Mouse (Mus musculus) limb, embryonic 13.5 days (tissue): Measurements from ENCODE around the gene Hcrtr2. TPM values are rescaled to one million over a fixed set of nuclear protein-coding genes. Genes with fewer than 3 reads are reported as not detected.

Experiments used
- ATAC-seq: fragments of 200-750 bp; cut with Nextera tagmentation; 2 replicates; pipeline ENCODE4 v1.8.0; 2017; ENCODE audit warnings: low read depth, moderate number of reproducible peaks, moderate TSS enrichment; ENCODE audit not compliant: low FRiP score
- H3K27ac ChIP-seq: fragments of 300-500 bp; sonication (generic); 2 replicates; pipeline ENCODE4 v1.5.1; 2015; ENCODE audit warnings: inconsistent platforms, mild to moderate bottlenecking, moderate library complexity
- H3K27me3 ChIP-seq: fragments of 300-500 bp; sonication (generic); 2 replicates; pipeline ENCODE4 v1.6.1; 2015; ENCODE audit warnings: mild to moderate bottlenecking, inconsistent platforms
- H3K36me3 ChIP-seq: fragments of 300-500 bp; sonication (generic); 2 replicates; pipeline ENCODE4 v1.6.1; 2015; ENCODE audit warnings: inconsistent platforms, mild to moderate bottlenecking, moderate library complexity
- H3K4me1 ChIP-seq: fragments of 300-500 bp; sonication (generic); 2 replicates; pipeline ENCODE4 v1.6.1; 2015; ENCODE audit warnings: inconsistent platforms
- H3K4me2 ChIP-seq: fragments of 300-500 bp; sonication (generic); replicated peaks from 2 replicates; pipeline ENCODE4 v1.6.1; 2015; ENCODE audit warnings: inconsistent platforms, mild to moderate bottlenecking, moderate library complexity
- H3K4me3 ChIP-seq: fragments of 300-500 bp; sonication (generic); 2 replicates; pipeline ENCODE4 v1.5.1; 2015; ENCODE audit warnings: moderate library complexity, mild to moderate bottlenecking, inconsistent platforms
- H3K9ac ChIP-seq: fragments of 300-500 bp; sonication (generic); 2 replicates; pipeline ENCODE4 v1.6.1; 2015; ENCODE audit warnings: mild to moderate bottlenecking, inconsistent platforms
- H3K9me3 ChIP-seq: fragments of 300-500 bp; sonication (generic); 2 replicates; pipeline ENCODE4 v1.6.1; 2016; ENCODE audit warnings: inconsistent platforms
- WGBS: fragments of 180-500 bp; shearing (Covaris S2); methylation state at CpG from one replicate; pipeline ENCODE4 v1.1.7; 2015; 5-methylcytosine and 5-hydroxymethylcytosine counted together
- polyA plus RNA-seq: library from polyadenylated mRNA; unstranded; fragments of >200 nt; fragmentation: Nextera tagmentation; extraction: Ambion mirVana; gene quantifications from 2 replicates; pipeline ENCODE4 v1.2.1, GENCODE M21; 2015

Hcrtr2 gene
- polyA plus RNA-seq, 1 experiment from 2014 or later, result 0.81 TPM

DNA sequence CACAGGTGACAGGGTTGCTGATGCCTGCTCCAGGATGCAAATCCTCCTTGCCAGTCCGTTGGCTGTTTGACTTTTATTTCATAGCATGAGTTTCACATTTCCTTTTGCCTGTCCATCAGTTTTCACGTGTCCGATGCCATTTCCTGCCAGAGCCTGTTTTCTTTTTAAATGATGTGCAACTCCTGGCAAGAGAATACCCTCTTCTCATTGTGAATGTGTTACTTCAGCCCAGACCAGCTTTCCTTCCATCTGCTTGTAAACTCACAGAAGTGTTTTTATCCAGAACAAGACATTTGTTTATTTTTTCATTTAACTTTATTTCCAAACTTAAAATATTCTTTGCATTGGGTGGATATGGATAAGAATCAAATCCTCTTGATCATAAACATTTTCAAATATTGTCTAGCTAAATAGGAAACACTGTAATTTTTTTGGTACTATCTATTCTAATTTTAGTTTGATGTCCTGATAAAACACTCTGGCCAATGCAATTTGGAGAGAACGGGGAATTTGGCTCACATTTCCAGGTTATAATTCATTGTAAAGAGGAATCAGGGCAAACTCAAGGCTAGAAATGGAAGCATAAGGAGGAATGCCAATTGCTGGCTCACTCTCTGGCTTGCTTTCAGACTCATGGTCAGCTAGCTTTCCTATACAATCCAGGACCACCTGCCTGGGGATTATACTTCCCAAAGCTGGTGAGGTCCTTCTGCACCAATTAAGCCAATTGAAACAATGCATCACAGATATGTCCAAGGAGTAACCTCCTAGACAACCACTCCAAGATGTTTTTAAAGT, 106.3 kb downstream of the Hcrtr2 start:
- H3K4me1 ChIP-seq, result no peaks in the 10 kb centered on the region
- H3K4me2 ChIP-seq, result no peak overlapping the region
- H3K9ac ChIP-seq, result no peak overlapping the region
- H3K27ac ChIP-seq, result no peak overlapping the region
- no peaks in the 10 kb centered on the region for H3K36me3 ChIP-seq
- no peak for ATAC-seq
- no peak overlapping the region for H3K4me3 ChIP-seq
- H3K9me3 ChIP-seq, result no peaks in the 10 kb centered on the region
- no peaks in the 10 kb centered on the region for H3K27me3 ChIP-seq
- 71% methylated on average over 4 of the region's 4 CpGs for WGBS

DNA sequence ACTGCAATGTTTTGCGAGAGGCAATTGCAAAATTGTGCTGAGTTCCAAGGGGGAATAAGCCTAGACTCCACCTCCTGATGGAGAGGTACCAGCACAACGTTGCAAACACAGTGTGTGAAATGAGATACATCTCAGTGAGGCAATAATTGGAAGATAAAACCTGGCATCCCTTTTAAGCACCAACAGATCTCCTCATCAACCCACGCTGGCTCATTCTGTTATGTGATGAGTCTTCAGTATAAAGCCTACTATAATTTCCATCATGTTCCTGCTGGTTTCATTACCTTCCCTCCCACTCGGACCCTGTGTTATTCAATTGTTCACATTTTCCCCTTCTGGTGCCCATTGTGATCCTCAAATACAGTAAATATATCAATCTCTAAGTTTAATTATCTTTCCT, 109.0 kb downstream of the Hcrtr2 start:
- Histone ChIP-seq H3K36me3 (no peaks in the 10 kb centered on the region), H3K9ac (no peak overlapping the region), H3K9me3 (no peaks in the 10 kb centered on the region), H3K4me3 (no peak overlapping the region), H3K4me1 (no peaks in the 10 kb centered on the region), H3K4me2 (no peak overlapping the region), H3K27ac (no peak overlapping the region), H3K27me3 (no peaks in the 10 kb centered on the region)
- ATAC-seq, result no peak
- 59% methylated on average over 4 of the region's 4 CpGs for WGBS

DNA sequence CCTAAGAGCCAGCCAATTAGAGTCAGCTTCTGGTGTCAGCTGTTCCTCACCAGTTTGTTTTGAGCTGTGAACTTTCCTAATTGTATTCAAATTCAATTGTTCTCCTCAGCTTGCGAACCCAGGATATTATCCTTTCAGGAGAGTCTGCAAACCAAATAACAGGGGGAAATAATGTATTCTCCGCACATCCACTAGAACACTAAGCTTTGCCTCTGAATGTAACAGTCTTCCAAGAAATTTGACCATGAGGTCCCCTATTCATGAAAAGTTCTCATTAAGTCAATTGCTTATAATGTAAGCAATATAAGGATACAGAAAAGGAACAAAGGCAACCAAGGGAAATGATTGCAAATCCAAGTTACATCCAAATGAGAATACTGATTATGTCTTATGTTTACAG, 110.1 kb downstream of the Hcrtr2 start, which contains the start of gene Gfral:
Gfral (minus strand) TSS at position 101 of the 400 bp plus-strand sequence.
- H3K9me3 ChIP-seq, result no peaks in the 10 kb centered on the region
- WGBS, result 93% methylated on average over 2 of the region's 2 CpGs
- no peak within 1 kb of the TSS for H3K4me2 ChIP-seq
- no peak for ATAC-seq
- no peaks in the 10 kb centered on the region for H3K4me1 ChIP-seq
- H3K27me3 ChIP-seq, result no peaks in the 10 kb centered on the region
- no peak within 1 kb of the TSS for H3K27ac ChIP-seq
- H3K4me3 ChIP-seq, result no peak within 1 kb of the TSS
- H3K36me3 ChIP-seq, result no peaks in the 10 kb centered on the region
- no peak within 1 kb of the TSS for H3K9ac ChIP-seq

DNA sequence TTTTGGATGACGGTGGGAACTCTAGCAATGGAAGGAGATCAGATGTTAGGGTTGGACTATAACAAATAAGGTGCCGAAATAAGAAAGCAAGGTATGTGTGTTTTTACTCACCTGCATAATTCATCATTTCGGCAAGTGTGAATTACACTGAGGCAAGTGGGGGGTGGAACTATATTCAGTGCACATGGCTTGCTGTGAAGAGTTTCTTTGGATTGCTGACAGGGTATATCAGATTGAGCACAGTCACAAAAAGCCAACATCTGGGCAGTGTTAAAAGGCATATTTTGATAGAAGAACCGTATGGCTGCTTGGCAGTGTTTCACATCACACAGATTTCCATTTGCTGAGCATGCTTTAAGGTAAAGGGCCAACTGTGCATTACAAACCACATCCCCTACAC, 126.7 kb downstream of the Hcrtr2 start:
- ATAC-seq, result peak; percentile 48; the same call in 1 of the 2 replicates
- Histone ChIP-seq H3K27ac (no peak overlapping the region; the same call in 1 of the 2 replicates), H3K4me2 (no peak overlapping the region), H3K4me3 (no peak overlapping the region), H3K27me3 (no peaks in the 10 kb centered on the region), H3K36me3 (no peaks in the 10 kb centered on the region), H3K4me1 (no peaks in the 10 kb centered on the region; the same call in 1 of the 2 replicates), H3K9ac (no peak overlapping the region), H3K9me3 (no peaks in the 10 kb centered on the region)
- WGBS, result 61% methylated on average over 4 of the region's 4 CpGs

DNA sequence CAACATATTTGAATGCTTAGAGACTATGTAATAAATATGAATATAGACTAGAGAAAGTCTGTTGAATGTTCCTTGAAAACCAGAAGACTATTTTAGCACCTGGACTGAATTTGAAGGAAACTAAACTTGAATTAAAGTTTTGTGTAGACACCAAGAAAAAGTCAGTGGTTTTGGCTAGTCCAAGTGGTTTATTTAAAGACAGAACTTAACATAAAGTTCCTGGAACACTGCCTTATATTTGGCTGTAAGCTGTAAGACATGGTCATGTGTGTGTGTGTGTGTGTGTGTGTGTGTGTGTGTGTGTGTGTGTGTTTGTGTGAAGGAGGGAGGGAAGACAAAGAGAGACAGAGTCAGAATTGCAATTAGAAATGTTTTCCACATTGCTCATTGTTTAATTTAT, 144.4 kb downstream of the Hcrtr2 start:
- Histone ChIP-seq H3K4me3 (no peak overlapping the region), H3K27me3 (no peaks in the 10 kb centered on the region), H3K36me3 (no peaks in the 10 kb centered on the region), H3K9me3 (no peaks in the 10 kb centered on the region), H3K9ac (no peak overlapping the region), H3K4me1 (no peaks in the 10 kb centered on the region), H3K27ac (no peak overlapping the region), H3K4me2 (no peak overlapping the region)
- no peak for ATAC-seq

Other genes starting within 250 kb of the Hcrtr2 start
- gene Gfral, start 110.2 kb downstream of the Hcrtr2 start, polyA plus RNA-seq, result not detected in 2 replicates
- 1.9 and 2.2 TPM in 2 replicates for gene Fam83b, start 243.3 kb upstream of the Hcrtr2 start, polyA plus RNA-seq